In genomic region chr15:93115674-93116102, GRCm38 (mm10) we compare ENCODE assay signal across 8 mouse cellular contexts.
DNase-seq lines count a peak whose midpoint lies in the region; ATAC-seq and TF ChIP-seq lines count a peak whose summit lies in the region.

No protein-coding gene starts in this region.

- DNase-seq in heart, adult 11 months: peak; percentile 82
- no peak for DNase-seq in heart, adult 9 months (ENCODE audit: low spot score in 2 of 2)
- DNase-seq in ZHBTc4 (ENCODE audit: low read depth, low spot score): peak; percentile 62
- no peak for DNase-seq in liver, postnatal 0 days
- DNase-seq in right cerebral cortex, postnatal 36 days (ENCODE audit: low spot score in 2 of 2): peak; percentile 19 to 29

- peak overlapping the region; percentile 53 for H3K4me2 ChIP-seq in forebrain, embryonic 16.5 days (ENCODE audit: low read length)
- H3K4me2 ChIP-seq in intestine, embryonic 15.5 days (replicated peaks): peak overlapping the region; percentile 58
- 0 out of 2 replicates have a peak overlapping the region, but pooled peaks have one; percentile 13 for H3K4me2 ChIP-seq in liver, postnatal 0 days (ENCODE audit: low read depth, low read length)

- no peak for TF ChIP-seq CTCF in liver, postnatal 0 days (IDR thresholded peaks at IDR 0.05; ENCODE audit: low read depth)

- WGBS in forebrain, embryonic 16.5 days: 1% methylated on average over 16 of the region's 16 CpGs
- 4% methylated on average over 16 of the region's 16 CpGs for WGBS in intestine, embryonic 15.5 days
- 15% methylated on average over 16 of the region's 16 CpGs for WGBS in liver, postnatal 0 days (ENCODE audit: insufficient replicate concordance)

- no peaks in the 10 kb centered on the region for H3K9me3 ChIP-seq in forebrain, embryonic 16.5 days (ENCODE audit: control insufficient read depth, low read length)
- no peaks in the 10 kb centered on the region for H3K9me3 ChIP-seq in intestine, embryonic 15.5 days
- H3K9me3 ChIP-seq in liver, postnatal 0 days (ENCODE audit: low read length): no peaks in the 10 kb centered on the region

- peaks cover 8% of the 10 kb centered on the region for H3K4me1 ChIP-seq in forebrain, embryonic 16.5 days (replicated peaks; ENCODE audit: control insufficient read depth, insufficient read depth, low read length)
- H3K4me1 ChIP-seq in intestine, embryonic 15.5 days (replicated peaks): peaks cover 4% of the 10 kb centered on the region; the same call in 1 of the 2 replicates
- H3K4me1 ChIP-seq in liver, postnatal 0 days (ENCODE audit: insufficient read depth): no peaks in the 10 kb centered on the region

- peak overlapping the region; percentile 45; the same call in 1 of the 2 replicates for H3K9ac ChIP-seq in forebrain, embryonic 16.5 days (replicated peaks; ENCODE audit: low read depth, low read length)
- H3K9ac ChIP-seq in intestine, embryonic 15.5 days: no peak overlapping the region
- no peak overlapping the region for H3K9ac ChIP-seq in liver, postnatal 0 days (replicated peaks)

- TF ChIP-seq EP300 in liver, postnatal 0 days (IDR thresholded peaks at IDR 0.05; ENCODE audit: low read depth): no peak

- H3K36me3 ChIP-seq in forebrain, embryonic 16.5 days (ENCODE audit: control insufficient read depth, insufficient read depth): no peaks in the 10 kb centered on the region
- no peaks in the 10 kb centered on the region for H3K36me3 ChIP-seq in intestine, embryonic 15.5 days
- no peaks in the 10 kb centered on the region for H3K36me3 ChIP-seq in liver, postnatal 0 days (replicated peaks; ENCODE audit: insufficient read depth, low read length)

- peak; percentile 94 for ATAC-seq in forebrain, embryonic 16.5 days
- peak; percentile 67 for ATAC-seq in intestine, embryonic 15.5 days
- no peak for ATAC-seq in liver, postnatal 0 days
- no peak for ATAC-seq in activated CD4-positive, CD25-positive, alpha-beta regulatory T cell, adult 4 months

- H3K4me3 ChIP-seq in forebrain, embryonic 16.5 days (replicated peaks; ENCODE audit: low read length): peak overlapping the region; percentile 31
- H3K4me3 ChIP-seq in intestine, embryonic 15.5 days (replicated peaks): peak overlapping the region; percentile 19
- no peak overlapping the region for H3K4me3 ChIP-seq in liver, postnatal 0 days (ENCODE audit: low read depth, low read length)

- peak overlapping the region; percentile 26; the same call in 1 of the 2 replicates for H3K27ac ChIP-seq in forebrain, embryonic 16.5 days (ENCODE audit: low read length)
- H3K27ac ChIP-seq in intestine, embryonic 15.5 days: no peak overlapping the region
- no peak overlapping the region for H3K27ac ChIP-seq in liver, postnatal 0 days (ENCODE audit: low read depth)

- no peaks in the 10 kb centered on the region for H3K27me3 ChIP-seq in forebrain, embryonic 16.5 days (replicated peaks; ENCODE audit: control insufficient read depth, insufficient read depth, low read length)
- H3K27me3 ChIP-seq in intestine, embryonic 15.5 days (replicated peaks): no peaks in the 10 kb centered on the region
- no peaks in the 10 kb centered on the region for H3K27me3 ChIP-seq in liver, postnatal 0 days (ENCODE audit: insufficient read depth, low read length)

Comparison
In these comparisons a context has a peak if more than half of its experiments do, and no peak if none do; other contexts are left out.
1. DNase-seq: peak in heart, adult 11 months (single experiment), ZHBTc4 (single experiment) and right cerebral cortex, postnatal 36 days (2 of 2); none in heart, adult 9 months (0 of 2) and liver, postnatal 0 days (single experiment).
2. ATAC-seq: peak in forebrain, embryonic 16.5 days (single experiment) and intestine, embryonic 15.5 days (single experiment); none in liver, postnatal 0 days (single experiment) and activated CD4-positive, CD25-positive, alpha-beta regulatory T cell, adult 4 months (single experiment).
3. Peak in every context shown above with its lines, with median percentiles within 50 percentile points of each other: H3K4me2 ChIP-seq.